8 mouse cellular contexts compared by ENCODE assay signal in the genomic region with DNA sequence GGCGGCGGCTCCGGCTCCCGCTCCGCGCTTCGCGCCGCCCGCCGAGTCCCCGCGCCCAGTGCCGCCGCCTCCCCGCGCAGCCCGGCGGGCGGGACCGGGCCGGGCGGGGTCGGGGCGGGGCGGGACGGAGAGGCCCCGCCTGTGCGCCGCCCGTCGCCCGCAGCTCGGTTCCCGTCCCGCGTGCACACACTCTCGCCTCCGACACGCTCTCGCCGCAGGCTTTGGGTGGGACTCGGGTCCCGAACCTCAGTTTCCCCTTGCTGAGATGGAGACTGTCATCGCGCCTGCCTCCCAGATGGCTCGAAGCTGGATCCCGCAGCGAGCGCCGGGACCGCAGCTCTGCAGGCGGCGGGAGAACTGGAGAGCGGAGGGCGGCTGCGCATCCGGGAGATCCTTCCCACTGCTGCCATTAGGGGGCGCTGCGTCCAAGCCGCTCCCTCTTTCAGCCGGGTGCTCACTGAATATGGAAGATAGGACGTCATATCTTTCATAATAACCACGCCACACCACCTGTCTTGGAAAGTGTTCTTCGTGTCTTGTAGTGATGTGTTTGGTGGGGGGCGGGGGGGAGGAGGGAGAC. TPM values are rescaled to one million over a fixed set of nuclear protein-coding genes. Genes with fewer than 3 reads are reported as not detected.
A peak's percentile ranks its signal among the peaks of the same experiment; 100 is the strongest.
DNase-seq lines count a peak whose midpoint lies in the region; ATAC-seq and TF ChIP-seq lines count a peak whose summit lies in the region.

Coro2a (minus strand) TSS at position 359 of the 580 bp plus-strand sequence.

- H3K9ac ChIP-seq in hindbrain, postnatal 0 days (replicated peaks; ENCODE audit: low read length): peak within 1 kb of the TSS; percentile 73

- H3K79me2 ChIP-seq in macrophage (ENCODE audit: inconsistent target): peaks cover 46% of the 10 kb centered on the region

- ATAC-seq in activated CD4-positive, CD25-positive, alpha-beta regulatory T cell, adult 4 months: peak; percentile 78
- peak; percentile 79 for ATAC-seq in hindbrain, postnatal 0 days

- WGBS in hindbrain, postnatal 0 days: under 1% methylated on average over 59 of the region's 66 CpGs
- WGBS in macrophage (ENCODE audit: missing documents): 0% methylated on average over 33 of the region's 66 CpGs

- H3K9me3 ChIP-seq in hindbrain, postnatal 0 days (ENCODE audit: low read length): no peaks in the 10 kb centered on the region

- H3K4me2 ChIP-seq in hindbrain, postnatal 0 days (ENCODE audit: low read depth, low read length): peak within 1 kb of the TSS; percentile 86

- no peaks in the 10 kb centered on the region for H3K36me3 ChIP-seq in hindbrain, postnatal 0 days (ENCODE audit: insufficient read depth, low read length)
- no peaks in the 10 kb centered on the region for H3K36me3 ChIP-seq in macrophage (ENCODE audit: inconsistent target)

- H3K27ac ChIP-seq in cortical plate, adult 2 months (ENCODE audit: insufficient read depth, low read length): no peak within 1 kb of the TSS
- peak within 1 kb of the TSS; percentile 33 for H3K27ac ChIP-seq in hindbrain, postnatal 0 days
- peak within 1 kb of the TSS; percentile 89 for H3K27ac ChIP-seq in left cerebral cortex, adult 2 months
- H3K27ac ChIP-seq in macrophage: peak within 1 kb of the TSS; percentile 19; the same call in 1 of the 2 replicates

- no peaks in the 10 kb centered on the region for H3K27me3 ChIP-seq in hindbrain, postnatal 0 days (ENCODE audit: insufficient read depth, low read length)

- TF ChIP-seq CTCF in cortical plate, adult 2 months (IDR thresholded peaks at IDR 0.05; ENCODE audit: extremely low read depth, insufficient read depth, low read length): peak; percentile 69
- peak; percentile 97 for TF ChIP-seq CTCF in hindbrain, postnatal 0 days (IDR thresholded peaks at IDR 0.05; ENCODE audit: low read depth)
- peak; percentile 92 for TF ChIP-seq CTCF in left cerebral cortex, adult 2 months (IDR thresholded peaks at IDR 0.05)

- intact Hi-C loops in left cerebral cortex, adult 2 months (cut with DNase I): loop anchor here (2.0 kb wide), 1 partner anchor 93 kb away; no protein-coding TSS in a partner anchor

- DNase-seq in gastrocnemius, adult 8-10 months (ENCODE audit: low spot score in 2 of 2): peak; percentile 41 to 56
- peak; percentile 91 for DNase-seq in hindbrain, postnatal 0 days (ENCODE audit: low spot score)
- peak; percentile 88 to 92 for DNase-seq in left cerebral cortex, adult 2 months (ENCODE audit: extremely low spot score in 1 of 2, low spot score in 2 of 2)
- DNase-seq in right cerebral cortex, adult 18-20 months: peak; percentile 90
- peak; percentile 78 for DNase-seq in urinary bladder, adult 2 months (ENCODE audit: low spot score)

- peak within 1 kb of the TSS; percentile 53 for H3K4me3 ChIP-seq in cortical plate, adult 2 months (ENCODE audit: insufficient read depth, low read length)
- H3K4me3 ChIP-seq in hindbrain, postnatal 0 days (ENCODE audit: low read length): peak within 1 kb of the TSS; percentile 63
- H3K4me3 ChIP-seq in left cerebral cortex, adult 2 months: peak within 1 kb of the TSS; percentile 71
- peak within 1 kb of the TSS; percentile 56 for H3K4me3 ChIP-seq in macrophage (ENCODE audit: inconsistent target)

- peak; percentile 41; the same call in 1 of the 2 replicates for TF ChIP-seq POLR2A in cortical plate, adult 2 months (IDR thresholded peaks at IDR 0.05; ENCODE audit: extremely low read depth, insufficient read depth, low read length)

- H3K4me1 ChIP-seq in cortical plate, adult 2 months (ENCODE audit: control insufficient read depth, insufficient read depth, low read length): no peaks in the 10 kb centered on the region
- H3K4me1 ChIP-seq in hindbrain, postnatal 0 days (ENCODE audit: insufficient read depth, low read length): no peaks in the 10 kb centered on the region

RNA-seq across cellular contexts. Expression of gene Coro2a, which starts in this region (rescaled TPM):
- 100 to 1,000 TPM in 1 of 2 experiments, 10 to 100 TPM in 1; 79.7 to 108 TPM for polyA plus RNA-seq in activated CD4-positive, CD25-positive, alpha-beta regulatory T cell, adult 4 months (2017; shearing (Covaris generic))
- 23.2 and 24.4 TPM in 2 replicates for polyA plus RNA-seq in cortical plate, adult 2 months (2012; rRNA removed)
- under 1 TPM in 3 of 4 experiments, not detected in 1; 0.22 to 0.61 (median 0.27) TPM for total RNA-seq in gastrocnemius, adult 8-10 months (2022)
- 24.5 and 26.7 TPM in 2 replicates for total RNA-seq in hindbrain, postnatal 0 days (2014; rRNA removed)
- polyA plus RNA-seq in hindbrain, postnatal 0 days (2015; fragmentation: Nextera tagmentation; extraction: Ambion mirVana): 5.9 and 6.2 TPM in 2 replicates
- total RNA-seq in left cerebral cortex, adult 2 months (2021): 10 to 100 TPM; 24.4 to 28.2 TPM
- 100 to 1,000 TPM in 16 of 26 experiments, 10 to 100 TPM in 10; 19.8 to 277 (median 119) TPM for total RNA-seq in macrophage (2018; cell fraction: chromatin; rRNA removed)
- total RNA-seq in macrophage (2018; cell fraction: cytosol; rRNA removed): 10 to 100 TPM; 44.6 to 93.4 (median 63.3) TPM
- total RNA-seq in macrophage (2018; cell fraction: nucleus; rRNA removed): 100 to 1,000 TPM in 9 of 26 experiments, 10 to 100 TPM in 17; 29.9 to 258 (median 87.1) TPM
- 34.5 to 36.9 TPM (median 35.4 TPM) in 3 replicates for polyA plus RNA-seq in macrophage (2018)
- polyA plus RNA-seq in urinary bladder, adult 2 months (2012; rRNA removed): 6.4 and 7.0 TPM in 2 replicates

Comparison
In these comparisons a context has a peak if more than half of its experiments do, and no peak if none do; other contexts are left out.
1. RNA of gene Coro2a (total RNA-seq): 24.4 to 28.2 TPM in left cerebral cortex, adult 2 months and 24.5 to 26.7 TPM in hindbrain, postnatal 0 days; 0.22 to 0.61 TPM in gastrocnemius, adult 8-10 months; every median in the first group is over 10 times any median in the second.
2. Peak in DNase-seq in gastrocnemius, adult 8-10 months; RNA of the gene not detected or under 1 TPM.
3. Peak in every context shown above with its lines, with median percentiles within 50 percentile points of each other: H3K4me3 ChIP-seq, CTCF ChIP-seq and DNase-seq.